Mouse (Mus musculus) Patski (cell line): Measurements from ENCODE around the gene Sdk1. TPM values are rescaled to one million over a fixed set of nuclear protein-coding genes. Genes with fewer than 3 reads are reported as not detected.

Experiments
- ATAC-seq: fragments of 100-300 bp; one replicate; pipeline ENCODE4 v1.8.0; 2021
- CTCF ChIA-PET: fragments of 350-600 bp; sonication (Branson Sonifier 250); formaldehyde crosslinking; loops from one replicate; lab custom pipeline; 2022; ENCODE audit warnings: inconsistent platforms; lab: Charles Lee
- POLR2A ChIA-PET: fragments of 350-600 bp; sonication (Branson Sonifier 250); formaldehyde crosslinking; loops from one replicate; lab custom pipeline; 2022; ENCODE audit warnings: antibody characterized with exemption, inconsistent platforms; lab: Charles Lee
- DNase-seq: peaks from one replicate; pipeline ENCODE4 v3.0.0-alpha.2; 2011; ENCODE audit warnings: low read depth, low spot score
- H3K27me3 ChIP-seq: fragments of 371-371 bp; one replicate; pipeline ENCODE4 v1.5.1; 2021
- CTCF ChIP-seq: fragments of 100-300 bp; IDR thresholded peaks from one replicate; pipeline ENCODE4 v1.5.1; 2021
- in situ Hi-C: fragments of 300-500 bp; cut with MboI; formaldehyde crosslinking; loops from 3 replicates; pipeline ENCODE4 v1.11.1; 2018; ENCODE audit warnings: low pct_unique_long_range_greater_than_20kb, mixed read lengths
- polyA plus RNA-seq: library from polyadenylated mRNA; unstranded; gene quantifications from one replicate; pipeline ENCODE4 v1.2.3, GENCODE M21; 2021

Sdk1 gene
- polyA plus RNA-seq, 1 experiment from 2014 or later, result 35.4 TPM

DNA sequence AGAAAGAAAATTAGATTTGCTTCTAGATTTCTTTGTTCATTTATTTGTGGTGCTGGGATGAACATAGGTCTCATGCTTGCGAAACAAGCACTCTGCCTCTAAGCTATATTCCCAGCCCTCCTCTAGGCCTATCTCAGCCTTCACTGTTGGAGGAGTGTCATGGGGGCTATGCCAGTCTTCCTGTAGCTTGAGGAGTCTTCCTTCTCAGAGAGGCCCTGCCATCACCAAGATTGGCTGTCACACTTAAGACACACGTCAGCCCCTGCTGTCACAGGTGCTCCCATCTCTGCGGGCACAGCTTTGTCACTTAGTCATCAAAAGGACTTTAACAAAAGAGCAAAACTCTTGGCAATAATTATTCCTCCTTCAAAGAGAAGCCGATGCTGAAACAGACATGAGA, 536.9 kb downstream of the Sdk1 start:
- ATAC-seq, result no peak
- in situ Hi-C loops, result no loop called here
- H3K27me3 ChIP-seq, result no peaks in the 10 kb centered on the region
- CTCF ChIA-PET, result interaction anchor here (1.4 to 1.5 kb wide), 2 partner anchors 13 kb away, joined by 4 to 7 read pairs; no protein-coding TSS in a partner anchor
- TF ChIP-seq CTCF, result no peak
- DNase-seq, result no peak
- POLR2A ChIA-PET, result no interaction called here

DNA sequence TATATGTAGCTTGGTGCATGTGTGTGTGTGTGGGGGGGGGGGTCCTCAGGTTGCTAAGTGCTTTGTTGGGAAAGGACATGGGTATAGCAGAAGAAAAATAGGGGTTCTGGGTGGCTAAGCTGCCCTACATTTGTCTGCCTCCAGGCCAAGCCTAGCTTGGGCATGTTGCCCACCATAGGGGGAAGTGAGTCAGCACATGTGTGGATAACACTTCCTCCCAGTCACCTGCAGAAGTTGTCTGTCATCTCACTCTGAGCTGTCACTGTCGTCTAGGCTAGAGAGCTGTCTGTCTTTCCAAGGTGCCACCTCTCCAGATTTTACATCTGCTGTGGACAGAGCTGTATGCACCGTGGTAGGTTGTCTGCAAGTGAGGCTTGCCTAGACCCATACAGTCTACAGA, 539.9 kb downstream of the Sdk1 start:
- ChIA-PET CTCF (interaction anchor here (1.0 kb wide), 1 partner anchor 28 kb away, joined by 3 read pairs; no protein-coding TSS in a partner anchor), POLR2A (no interaction called here)
- in situ Hi-C loops, result no loop called here
- DNase-seq (no peak), ATAC-seq (no peak)
- H3K27me3 ChIP-seq, result no peaks in the 10 kb centered on the region
- no peak for TF ChIP-seq CTCF

DNA sequence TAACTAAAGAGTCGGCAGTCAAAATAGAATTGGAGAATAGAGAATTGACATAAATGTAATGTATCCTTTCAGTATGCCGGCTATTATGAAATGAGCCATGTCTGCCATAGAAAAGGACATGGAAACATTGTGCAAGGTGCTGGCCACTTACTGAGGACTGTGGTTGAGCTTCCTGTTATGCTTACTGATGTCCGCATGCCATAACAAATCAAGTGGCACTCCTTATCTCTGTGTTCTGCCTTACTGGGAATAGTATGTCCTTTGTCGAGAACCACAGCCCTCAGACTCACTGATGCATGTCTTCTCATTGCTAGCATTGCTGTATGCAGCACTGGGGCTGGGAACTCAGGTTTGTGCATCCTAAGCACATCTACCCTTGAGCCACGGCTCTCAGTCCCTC, 541.0 kb downstream of the Sdk1 start:
- ChIA-PET POLR2A (no interaction called here), CTCF (no interaction called here)
- in situ Hi-C loops, result no loop called here
- no peak for TF ChIP-seq CTCF
- DNase-seq, result no peak
- ATAC-seq, result peak; percentile 61
- H3K27me3 ChIP-seq, result no peaks in the 10 kb centered on the region

DNA sequence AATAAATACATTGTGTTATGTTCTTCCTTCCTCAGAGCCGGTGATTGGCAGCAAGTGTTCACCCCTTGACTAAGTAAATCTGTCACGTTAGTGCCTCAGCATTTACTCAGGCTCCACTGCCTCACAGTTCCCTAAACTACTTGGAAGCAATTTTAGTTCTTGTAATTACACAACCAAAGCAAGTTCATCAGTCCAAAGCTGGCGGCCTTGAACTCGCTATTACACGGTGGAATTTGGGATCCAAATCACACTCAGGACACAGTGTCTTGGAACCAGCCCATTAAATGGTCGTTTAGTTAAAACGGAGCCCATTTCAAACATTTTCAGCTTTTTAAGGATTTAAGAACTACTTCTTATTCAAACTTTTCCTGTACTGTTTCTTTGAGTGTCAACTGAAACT, 542.2 kb downstream of the Sdk1 start:
- TF ChIP-seq CTCF, result no peak
- ChIA-PET POLR2A (no interaction called here), CTCF (no interaction called here)
- H3K27me3 ChIP-seq, result no peaks in the 10 kb centered on the region
- ATAC-seq (no peak), DNase-seq (no peak)
- in situ Hi-C loops, result no loop called here

DNA sequence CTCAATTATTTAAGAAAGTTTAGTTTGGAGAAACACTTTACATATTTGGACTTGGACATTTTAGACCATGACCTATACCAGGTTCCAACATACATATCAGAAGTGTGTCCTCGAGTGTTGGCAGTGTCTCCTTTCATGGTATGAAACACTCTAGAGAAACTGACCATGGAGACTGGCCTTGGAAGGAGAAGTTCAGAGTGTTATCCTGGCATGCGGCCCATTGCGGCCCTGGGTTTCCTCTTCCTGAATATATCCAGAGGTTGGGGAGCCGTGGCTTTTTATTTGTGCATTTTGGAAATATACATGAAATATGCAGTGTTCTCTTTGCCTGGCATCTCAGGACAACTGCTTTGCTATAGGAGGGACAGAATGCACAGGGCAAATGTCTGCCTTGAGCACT, 552.6 kb downstream of the Sdk1 start:
- in situ Hi-C loops, result no loop called here
- H3K27me3 ChIP-seq, result no peaks in the 10 kb centered on the region
- no peak for TF ChIP-seq CTCF
- CTCF ChIA-PET, result no interaction called here
- POLR2A ChIA-PET, result no interaction called here
- no peak for DNase-seq
- ATAC-seq, result no peak

DNA sequence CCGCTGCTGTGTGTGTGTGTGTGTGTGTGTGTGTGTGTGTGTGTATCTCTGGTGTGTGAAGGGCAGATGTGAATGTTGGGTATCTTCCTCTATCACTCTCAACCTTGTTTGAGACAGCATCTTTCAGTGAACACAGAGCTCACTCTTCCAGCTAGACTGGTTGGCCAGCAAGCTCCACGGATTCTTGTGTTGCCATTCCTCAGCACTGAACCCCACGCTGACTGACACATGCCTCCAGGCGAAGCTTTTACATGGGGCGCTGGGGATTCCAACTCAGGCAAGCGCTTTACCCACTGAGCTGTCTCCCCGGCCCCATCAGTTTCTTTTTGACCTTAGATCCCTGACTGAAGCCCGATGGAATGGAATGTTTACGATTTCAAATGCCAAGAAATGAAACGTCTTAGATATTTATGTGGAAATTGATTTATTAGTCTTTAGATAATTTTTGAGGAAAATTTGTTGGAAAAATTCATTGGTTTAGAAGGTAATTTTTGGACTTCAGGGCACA, 582.6 kb downstream of the Sdk1 start:
- in situ Hi-C loops, result no loop called here
- DNase-seq, result no peak
- ChIA-PET POLR2A (no interaction called here), CTCF (interaction anchor here (1.3 to 1.4 kb wide), 2 partner anchors 11 to 33 kb away, joined by 3 read pairs; no protein-coding TSS in a partner anchor)
- no peaks in the 10 kb centered on the region for H3K27me3 ChIP-seq
- TF ChIP-seq CTCF, result no peak
- no peak for ATAC-seq

DNA sequence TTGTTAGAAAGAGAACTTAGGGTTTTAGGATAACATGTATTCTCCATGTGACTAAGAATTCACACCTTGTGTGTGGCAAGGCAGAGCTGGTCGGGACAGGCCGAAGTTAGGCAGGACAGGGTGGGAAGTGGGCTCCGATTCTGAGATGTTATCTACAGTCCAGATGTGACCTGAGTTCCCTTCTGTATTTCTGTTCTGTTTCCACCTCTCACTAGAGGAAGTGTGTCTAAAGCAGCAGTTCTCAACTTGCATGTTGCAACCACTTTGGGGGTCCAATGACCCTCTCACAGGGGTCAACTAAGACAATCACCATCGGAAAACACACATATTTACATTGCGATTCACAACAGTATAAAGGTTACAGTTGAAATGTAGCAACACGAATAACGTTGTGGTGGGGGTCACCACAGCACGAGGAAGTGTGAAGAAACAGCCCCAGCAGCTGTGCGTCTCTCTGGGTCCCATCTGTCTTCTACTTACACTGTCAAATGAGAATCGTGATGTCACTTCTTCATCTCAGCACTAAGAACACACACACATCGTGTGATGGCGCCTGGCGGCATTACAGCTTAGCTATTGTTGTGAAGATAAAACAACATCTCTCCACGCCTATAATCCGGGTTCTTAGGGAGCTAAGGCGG, 583.6 kb downstream of the Sdk1 start:
- CTCF ChIA-PET, result interaction anchor here (1.1 kb wide), 1 partner anchor 19 kb away, joined by 3 read pairs; no protein-coding TSS in a partner anchor

DNA sequence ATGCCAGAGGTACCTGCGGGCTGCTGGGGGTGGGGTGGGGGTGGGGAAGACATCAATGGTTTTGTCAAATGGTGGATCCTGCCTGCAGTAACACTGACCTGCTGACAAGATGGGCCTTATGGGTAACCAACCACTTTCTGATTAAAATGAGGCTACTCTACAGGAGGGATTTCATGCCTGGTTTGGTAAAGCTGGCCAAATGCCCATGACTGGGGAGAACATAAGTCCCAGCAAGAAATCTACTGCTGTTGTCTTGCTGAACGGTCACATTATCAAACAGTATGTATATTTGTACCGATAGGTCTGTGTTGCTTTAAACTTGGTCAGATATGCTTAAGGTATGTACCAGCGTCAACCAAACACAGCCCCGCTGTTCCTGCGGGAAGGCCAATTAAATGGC, 594.3 kb downstream of the Sdk1 start:
- ATAC-seq (no peak), DNase-seq (no peak)
- H3K27me3 ChIP-seq, result no peaks in the 10 kb centered on the region
- no peak for TF ChIP-seq CTCF
- ChIA-PET POLR2A (no interaction called here), CTCF (no interaction called here)
- in situ Hi-C loops, result no loop called here

More for the DNA sequence above, 583.6 kb downstream of the Sdk1 start:
- DNase-seq (no peak), ATAC-seq (no peak)
- no peak for TF ChIP-seq CTCF
- H3K27me3 ChIP-seq, result no peaks in the 10 kb centered on the region
- POLR2A ChIA-PET, result no interaction called here
- in situ Hi-C loops, result no loop called here

DNA sequence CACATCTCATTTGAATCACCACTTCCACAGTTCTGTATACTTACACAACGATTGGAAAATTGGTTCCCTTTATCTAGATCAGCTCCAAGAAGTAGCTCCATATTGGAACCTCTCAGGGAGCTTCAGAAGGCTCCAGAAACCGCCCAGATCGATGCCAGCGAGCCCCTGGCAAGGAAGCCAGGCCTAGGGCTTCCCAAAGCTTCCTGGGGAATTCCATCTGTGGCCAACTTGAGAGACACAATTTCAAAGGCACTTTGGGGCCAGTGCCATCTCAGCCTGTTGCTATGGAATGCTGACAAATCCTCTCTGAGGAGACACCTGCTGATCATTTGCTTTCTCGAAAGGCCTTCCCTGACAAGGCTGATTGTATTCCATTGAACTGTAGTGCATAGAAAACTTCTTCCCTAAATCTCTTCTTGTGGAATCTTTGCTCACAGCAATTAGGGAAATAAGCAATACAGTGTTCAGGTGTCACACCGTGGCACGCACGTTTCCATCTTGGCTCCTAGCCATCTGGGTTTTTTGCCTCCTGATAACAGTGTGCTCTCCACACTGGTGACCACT, 595.7 kb downstream of the Sdk1 start:
- no peak for TF ChIP-seq CTCF
- H3K27me3 ChIP-seq, result no peaks in the 10 kb centered on the region
- ATAC-seq (no peak), DNase-seq (no peak)
- POLR2A ChIA-PET, result interaction anchor here (1.4 kb wide), 1 partner anchor 10 kb away, joined by 3 read pairs; no protein-coding TSS in a partner anchor
- in situ Hi-C loops, result no loop called here
- CTCF ChIA-PET, result no interaction called here

DNA sequence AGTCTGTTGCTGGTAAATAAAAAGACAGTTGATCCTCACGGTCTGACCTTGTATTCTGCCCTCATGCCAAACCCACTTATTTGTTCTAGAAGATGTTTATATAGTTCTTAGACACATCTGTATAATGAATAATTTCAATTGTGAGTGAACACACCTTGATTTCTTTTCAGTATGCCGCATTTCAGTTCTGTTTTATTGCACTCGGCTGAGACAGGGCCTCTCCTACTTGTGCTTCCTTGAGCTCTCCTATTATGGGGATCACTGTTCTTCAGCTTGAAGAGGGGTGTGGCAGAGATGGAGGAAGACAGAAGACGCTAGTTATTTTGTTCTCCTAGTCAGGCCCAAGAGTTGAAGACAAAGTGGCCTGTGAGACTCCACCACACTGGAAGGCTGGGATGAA, 603.4 kb downstream of the Sdk1 start:
- ChIA-PET CTCF (no interaction called here), POLR2A (no interaction called here)
- no peak for TF ChIP-seq CTCF
- DNase-seq (no peak), ATAC-seq (no peak)
- in situ Hi-C loops, result no loop called here
- H3K27me3 ChIP-seq, result no peaks in the 10 kb centered on the region

DNA sequence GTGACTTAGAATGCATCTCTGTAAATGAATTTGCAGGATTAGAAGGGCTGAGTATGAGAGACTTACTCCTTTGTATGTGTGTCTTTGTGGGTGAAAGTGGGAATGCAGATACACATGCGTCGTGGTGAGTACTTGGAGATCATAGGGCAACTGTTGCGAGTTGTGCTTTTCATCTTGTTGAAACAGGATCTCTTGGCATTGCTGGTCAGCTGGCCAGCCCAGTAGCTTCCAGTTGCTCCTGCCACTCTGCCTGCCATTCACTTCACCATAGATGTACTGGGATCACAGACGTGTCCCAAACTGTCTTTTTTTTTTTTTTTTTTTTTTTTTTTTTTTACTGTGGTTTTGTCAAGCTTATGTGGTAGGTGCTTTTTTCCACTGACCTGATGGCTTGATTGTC, 606.4 kb downstream of the Sdk1 start:
- POLR2A ChIA-PET, result interaction anchor here (0.6 kb wide), 1 partner anchor 601 kb away, joined by 4 read pairs; no protein-coding TSS in a partner anchor
- TF ChIP-seq CTCF, result no peak
- ATAC-seq, result no peak
- in situ Hi-C loops, result no loop called here
- CTCF ChIA-PET, result interaction anchor here (0.8 kb wide), 1 partner anchor 9 kb away, joined by 3 read pairs; no protein-coding TSS in a partner anchor
- no peak for DNase-seq
- H3K27me3 ChIP-seq, result no peaks in the 10 kb centered on the region
